Mouse (Mus musculus): Measurements from ENCODE around the gene Idh3a. TPM values are rescaled to one million over a fixed set of nuclear protein-coding genes. Genes with fewer than 3 reads are reported as not detected.
"Not testable (repeated sequence)": the region's sequence is repeated elsewhere in the genome, so short reads cannot be mapped to it uniquely, and the experiment has no call there.

Idh3a gene
- polyA plus RNA-seq, 2 experiments = 40.0 to 90.7 TPM

GRCm38 (mm10) chr9:54585839-54586198 is 315 bp upstream of the Idh3a start:
- H3K27me3 ChIP-seq (ENCODE audit: control insufficient read depth, insufficient read depth, low read length) = no peaks in the 10 kb centered on the region
- H3K4me3 ChIP-seq (ENCODE audit: insufficient read depth in 1 of 2, low read depth in 2 of 2, low read length in 2 of 2) = peak overlapping the region; percentile 18 to 94
- ATAC-seq (ENCODE audit: insufficient read depth) (no peak), DNase-seq (ENCODE audit: low read depth in 3 of 3, low spot score in 3 of 3) (no peak)
- H3K9me3 ChIP-seq (ENCODE audit: control insufficient read depth, low read length) = no peaks in the 10 kb centered on the region
- H3K4me2 ChIP-seq (ENCODE audit: low read depth) = peak overlapping the region; percentile 86
- TF ChIP-seq EP300 (IDR thresholded peaks at IDR 0.05; ENCODE audit: low read depth) = no peak
- TF ChIP-seq CTCF (IDR thresholded peaks at IDR 0.05; ENCODE audit: low read depth) = no peak
- peak overlapping the region; percentile 52 for H3K9ac ChIP-seq (replicated peaks)
- WGBS (ENCODE audit: insufficient replicate concordance) = 22% methylated on average over 5 of the region's 5 CpGs
- H3K36me3 ChIP-seq (replicated peaks; ENCODE audit: control insufficient read depth, insufficient read depth, low read depth) = no peaks in the 10 kb centered on the region; the same call in 1 of the 2 replicates
- peaks cover 3 to 17% of the 10 kb centered on the region in 2 experiments for H3K4me1 ChIP-seq (replicated peaks; ENCODE audit: control insufficient read depth in 2 of 2, insufficient read depth in 2 of 2, low read length in 1 of 2)
- H3K27ac ChIP-seq = peak overlapping the region; percentile 6

- no peak for DNase-seq (ENCODE audit: low read depth in 3 of 3, low spot score in 3 of 3)
- Histone ChIP-seq H3K27me3 (ENCODE audit: control insufficient read depth, insufficient read depth, low read length) (no peaks in the 10 kb centered on the region), H3K9ac (replicated peaks) (no peak overlapping the region), H3K4me3 (ENCODE audit: insufficient read depth in 1 of 2, low read depth in 2 of 2, low read length in 2 of 2) (peak overlapping the region; percentile 28 to 94; a peak in 2 of 4 replicates), H3K9me3 (ENCODE audit: control insufficient read depth, low read length) (no peaks in the 10 kb centered on the region), H3K4me1 (replicated peaks; ENCODE audit: control insufficient read depth in 2 of 2, insufficient read depth in 2 of 2, low read length in 1 of 2) (peaks cover 3 to 17% of the 10 kb centered on the region in 2 experiments), H3K4me2 (ENCODE audit: low read depth) (peak overlapping the region; percentile 86), H3K27ac (no peak overlapping the region), H3K36me3 (replicated peaks; ENCODE audit: control insufficient read depth, insufficient read depth, low read depth) (peaks cover 6% of the 10 kb centered on the region)
- no peak for ATAC-seq (ENCODE audit: insufficient read depth)
- TF ChIP-seq EP300 (IDR thresholded peaks at IDR 0.05; ENCODE audit: low read depth) (no peak), CTCF (IDR thresholded peaks at IDR 0.05; ENCODE audit: low read depth) (no peak)
- WGBS (ENCODE audit: insufficient replicate concordance) = 69% methylated on average over 4 of the region's 4 CpGs
Measured at GRCm38 (mm10) chr9:54587863-54588262, 1.7 kb downstream of the Idh3a start.

- H3K36me3 ChIP-seq (replicated peaks; ENCODE audit: control insufficient read depth, insufficient read depth, low read depth) = peaks cover 34% of the 10 kb centered on the region
- H3K27me3 ChIP-seq (ENCODE audit: control insufficient read depth, insufficient read depth, low read length); H3K9ac ChIP-seq (replicated peaks); H3K27ac ChIP-seq; H3K4me2 ChIP-seq (ENCODE audit: low read depth); H3K4me1 ChIP-seq (replicated peaks; ENCODE audit: control insufficient read depth in 2 of 2, insufficient read depth in 2 of 2, low read length in 1 of 2); H3K4me3 ChIP-seq (ENCODE audit: insufficient read depth in 1 of 2, low read depth in 2 of 2, low read length in 2 of 2); ATAC-seq (ENCODE audit: insufficient read depth); DNase-seq (ENCODE audit: low read depth in 3 of 3, low spot score in 3 of 3); H3K9me3 ChIP-seq (ENCODE audit: control insufficient read depth, low read length): not testable (repeated sequence)
- WGBS (ENCODE audit: insufficient replicate concordance) = 80% methylated on average over 4 of the region's 4 CpGs
Measured at GRCm38 (mm10) chr9:54593652-54594051, 7.5 kb downstream of the Idh3a start.

GRCm38 (mm10) chr9:54596752-54597465 is 10.8 kb downstream of the Idh3a start:
- ATAC-seq (ENCODE audit: insufficient read depth) = no peak
- Histone ChIP-seq H3K27ac (no peak overlapping the region), H3K27me3 (ENCODE audit: control insufficient read depth, insufficient read depth, low read length) (no peaks in the 10 kb centered on the region), H3K9ac (replicated peaks) (no peak overlapping the region), H3K4me3 (ENCODE audit: insufficient read depth in 1 of 2, low read depth in 2 of 2, low read length in 2 of 2) (no peak overlapping the region), H3K36me3 (replicated peaks; ENCODE audit: control insufficient read depth, insufficient read depth, low read depth) (peaks cover 50% of the 10 kb centered on the region), H3K4me2 (ENCODE audit: low read depth) (no peak overlapping the region), H3K4me1 (replicated peaks; ENCODE audit: control insufficient read depth in 2 of 2, insufficient read depth in 2 of 2, low read length in 1 of 2) (no peaks in the 10 kb centered on the region), H3K9me3 (ENCODE audit: control insufficient read depth, low read length) (no peaks in the 10 kb centered on the region)
- no peak for TF ChIP-seq EP300 (IDR thresholded peaks at IDR 0.05; ENCODE audit: low read depth)
- TF ChIP-seq CTCF (IDR thresholded peaks at IDR 0.05; ENCODE audit: low read depth) = no peak
- DNase-seq (ENCODE audit: low read depth in 3 of 3, low spot score in 3 of 3) = no peak
- 88% methylated on average over 15 of the region's 15 CpGs for WGBS (ENCODE audit: insufficient replicate concordance)

GRCm38 (mm10) chr9:54602386-54602785 is 16.3 kb downstream of the Idh3a start:
- Histone ChIP-seq H3K9ac (replicated peaks) (no peak overlapping the region), H3K9me3 (ENCODE audit: control insufficient read depth, low read length) (no peaks in the 10 kb centered on the region), H3K4me2 (ENCODE audit: low read depth) (no peak overlapping the region), H3K27me3 (ENCODE audit: control insufficient read depth, insufficient read depth, low read length) (no peaks in the 10 kb centered on the region), H3K4me1 (replicated peaks; ENCODE audit: control insufficient read depth in 2 of 2, insufficient read depth in 2 of 2, low read length in 1 of 2) (no peaks in the 10 kb centered on the region), H3K4me3 (ENCODE audit: insufficient read depth in 1 of 2, low read depth in 2 of 2, low read length in 2 of 2) (no peak overlapping the region), H3K27ac (no peak overlapping the region), H3K36me3 (replicated peaks; ENCODE audit: control insufficient read depth, insufficient read depth, low read depth) (peaks cover 19% of the 10 kb centered on the region)
- no peak for ATAC-seq (ENCODE audit: insufficient read depth)
- 83% methylated on average over 2 of the region's 2 CpGs for WGBS (ENCODE audit: insufficient replicate concordance)
- DNase-seq (ENCODE audit: low read depth in 3 of 3, low spot score in 3 of 3) = no peak
- TF ChIP-seq EP300 (IDR thresholded peaks at IDR 0.05; ENCODE audit: low read depth) (no peak), CTCF (IDR thresholded peaks at IDR 0.05; ENCODE audit: low read depth) (no peak)
